Mouse (Mus musculus) NIH3T3 (cell line): ENCODE measurements at regions not wholly inside any gene's neighbourhood (a gene's known extent, or its start where the extent isn't known, plus 50 kb on each side); places are given as distances from the start of the nearest gene placed in this dataset.
A peak's percentile ranks its signal among the peaks of the same experiment; 100 is the strongest.

Source experiments
- DNase-seq: peaks from one replicate; pipeline ENCODE4 v3.0.0-alpha.2; 2012; ENCODE audit warnings: low read depth

DNA sequence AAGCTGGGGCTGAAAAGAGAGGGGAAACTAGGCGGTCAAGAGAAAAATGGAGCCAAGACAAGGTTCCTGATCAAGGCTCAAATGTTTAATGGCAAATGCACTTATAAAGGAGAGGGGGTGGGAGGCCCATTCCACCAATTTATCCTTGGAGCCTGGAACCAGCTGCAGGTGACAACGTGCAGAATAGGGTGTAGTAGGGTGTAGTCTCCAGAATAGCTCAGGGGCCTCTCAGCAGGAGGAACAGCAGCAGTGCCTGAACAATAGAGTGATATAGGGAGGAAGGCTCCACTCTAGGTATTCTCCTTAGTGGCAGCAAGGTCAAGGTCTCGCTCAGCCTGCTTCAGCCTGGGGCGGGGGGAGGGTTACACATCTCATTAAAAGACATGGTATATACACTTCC is 451.7 kb downstream of the Ube2dnl2 start:
- no peak for DNase-seq

GRCm38 (mm10) chrX:115396373-115396772 is 489.0 kb downstream of the Ube2dnl2 start:
- DNase-seq = peak; percentile 7
